Mouse (Mus musculus) left cerebral cortex, postnatal 4 days (tissue): ENCODE measurements at regions not wholly inside any gene's neighbourhood (a gene's known extent, or its start where the extent isn't known, plus 50 kb on each side); places are given as distances from the start of the nearest gene placed in this dataset.

Source experiments
- DNase-seq: peaks from one replicate; pipeline ENCODE4 v3.0.0-alpha.2; 2022
- intact Hi-C: fragments of 180-260 bp; cut with DNase I; formaldehyde crosslinking; loops from one replicate; pipeline ENCODE4 v1.15.1; 2025

DNA sequence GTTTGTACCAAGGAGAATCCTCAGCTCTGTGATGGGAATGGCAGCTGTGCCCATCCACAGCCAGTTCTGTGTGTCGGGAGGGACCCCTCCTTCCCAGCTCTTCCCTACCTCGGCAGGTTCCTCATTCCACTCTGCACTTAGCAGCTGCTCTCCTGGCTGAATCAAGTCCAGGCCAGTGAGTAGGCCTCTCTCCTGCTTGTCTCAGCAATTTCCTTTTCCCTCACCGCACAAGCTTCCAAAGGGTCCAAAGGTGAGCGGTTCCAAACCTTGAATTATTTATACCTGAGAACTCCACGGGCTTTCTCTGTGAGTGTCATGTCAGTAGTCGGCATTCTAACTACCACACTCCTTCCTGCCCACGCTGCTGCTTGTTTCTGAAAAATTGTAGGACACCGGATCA lies 208.8 kb upstream of the Ercc4 start:
- DNase-seq, result no peak
- intact Hi-C loops, result no loop called here

- intact Hi-C loops, result no loop called here
- DNase-seq, result no peak
Observed at GRCm38 (mm10) chr16:12901096-12901995, 208.1 kb upstream of the Ercc4 start.

DNA sequence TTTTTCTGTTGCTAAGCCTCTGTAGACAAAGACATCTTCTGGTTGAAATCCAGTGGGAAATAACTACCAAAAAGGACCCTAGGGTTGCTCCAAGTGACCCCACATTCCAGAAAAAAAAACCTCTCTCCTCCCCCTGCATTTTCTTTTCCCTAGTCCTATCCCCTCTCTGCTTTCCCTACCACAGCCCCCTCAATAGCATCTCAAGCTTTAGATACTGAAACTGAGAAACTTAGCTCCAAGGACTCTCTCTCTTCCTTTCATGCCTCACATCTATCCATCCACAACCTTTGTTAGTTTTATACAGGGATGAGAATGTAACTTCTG lies 207.5 kb upstream of the Ercc4 start:
- intact Hi-C loops, result no loop called here
- no peak for DNase-seq

DNA sequence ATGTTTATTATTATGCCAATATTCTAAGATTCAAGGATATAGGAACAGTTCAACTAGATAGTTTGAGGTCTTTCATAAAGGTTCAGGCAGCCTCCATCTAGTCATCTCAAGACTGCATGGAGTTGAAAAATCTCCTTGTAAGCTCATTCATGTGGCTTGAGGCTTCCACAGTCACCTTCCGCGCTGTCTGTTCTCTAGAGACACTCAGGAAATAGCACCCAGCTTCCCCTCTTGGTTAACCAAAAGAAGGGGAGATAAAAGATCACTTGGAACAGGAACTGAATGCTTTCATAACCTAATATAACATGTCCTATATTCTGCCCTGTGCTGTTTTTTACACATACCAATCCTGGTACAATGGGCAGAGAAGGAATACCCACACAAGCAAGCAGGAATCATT lies 206.3 kb upstream of the Ercc4 start:
- DNase-seq, result no peak
- intact Hi-C loops, result no loop called here

DNA sequence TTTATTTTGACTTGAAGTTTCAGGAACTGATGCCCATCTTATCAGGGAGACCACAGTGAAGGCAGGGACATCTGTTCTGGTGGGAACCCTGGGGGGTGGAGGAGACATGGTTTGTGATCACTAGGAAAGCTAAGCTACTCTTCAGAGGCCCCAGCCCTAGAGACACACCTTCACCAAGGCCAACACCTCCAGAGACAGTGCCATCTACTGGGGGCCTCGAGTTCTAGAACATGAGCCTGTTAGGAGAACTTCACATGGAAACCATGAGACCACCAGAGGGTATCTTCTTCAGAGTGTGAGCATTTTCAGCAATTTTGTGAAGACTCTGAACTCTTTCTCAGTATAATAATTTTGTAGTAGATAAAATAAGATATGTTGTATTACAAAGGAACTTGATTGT lies 204.5 kb upstream of the Ercc4 start:
- DNase-seq, result no peak
- intact Hi-C loops, result no loop called here

DNA sequence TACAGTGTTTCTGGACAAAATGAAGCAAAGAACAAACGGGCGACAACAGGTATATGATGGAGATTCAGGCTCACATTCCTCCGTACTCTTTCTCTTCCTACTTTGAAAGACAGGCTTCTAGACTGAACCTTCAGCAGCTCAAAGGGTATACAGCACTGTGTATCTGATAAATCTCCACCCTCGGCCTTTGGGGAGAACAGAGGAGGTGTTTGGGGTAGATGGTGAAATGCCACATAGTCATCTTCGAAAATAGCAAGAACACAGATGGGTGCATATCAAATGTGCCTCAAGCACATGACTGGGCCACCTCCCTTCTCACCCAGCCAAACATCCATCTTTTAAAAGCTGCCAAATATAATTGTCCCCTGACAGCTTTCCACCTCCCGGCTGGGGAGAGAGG lies 184.8 kb upstream of the Ercc4 start:
- intact Hi-C loops, result no loop called here
- no peak for DNase-seq

- DNase-seq, result no peak
- intact Hi-C loops, result no loop called here
Observed at GRCm38 (mm10) chr16:12925931-12926330, 183.6 kb upstream of the Ercc4 start.

- intact Hi-C loops, result no loop called here
- DNase-seq, result no peak
Observed at GRCm38 (mm10) chr16:12931111-12931510, 178.4 kb upstream of the Ercc4 start.

- no peak for DNase-seq
- intact Hi-C loops, result no loop called here
Observed at GRCm38 (mm10) chr16:12932959-12933358, 176.5 kb upstream of the Ercc4 start.

DNA sequence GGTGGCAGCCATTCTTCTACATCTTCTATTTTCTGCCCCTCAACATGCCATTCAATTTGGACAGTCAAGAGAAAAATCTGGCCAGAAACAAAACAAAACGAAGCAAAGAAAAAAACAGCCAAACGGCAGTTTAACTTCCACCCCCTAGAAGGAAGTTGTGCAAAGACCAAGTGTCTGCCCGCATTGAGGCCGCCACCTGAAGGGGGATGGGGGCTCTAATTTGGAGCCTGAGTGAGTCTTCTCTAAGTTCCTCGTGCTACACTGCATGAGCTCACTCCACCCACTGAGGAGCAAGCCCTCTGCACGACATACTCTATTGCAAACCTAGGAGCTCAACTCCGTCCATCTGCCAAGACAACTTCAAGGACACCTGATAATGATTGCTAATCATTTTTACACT lies 174.9 kb upstream of the Ercc4 start:
- no peak for DNase-seq
- intact Hi-C loops, result no loop called here

DNA sequence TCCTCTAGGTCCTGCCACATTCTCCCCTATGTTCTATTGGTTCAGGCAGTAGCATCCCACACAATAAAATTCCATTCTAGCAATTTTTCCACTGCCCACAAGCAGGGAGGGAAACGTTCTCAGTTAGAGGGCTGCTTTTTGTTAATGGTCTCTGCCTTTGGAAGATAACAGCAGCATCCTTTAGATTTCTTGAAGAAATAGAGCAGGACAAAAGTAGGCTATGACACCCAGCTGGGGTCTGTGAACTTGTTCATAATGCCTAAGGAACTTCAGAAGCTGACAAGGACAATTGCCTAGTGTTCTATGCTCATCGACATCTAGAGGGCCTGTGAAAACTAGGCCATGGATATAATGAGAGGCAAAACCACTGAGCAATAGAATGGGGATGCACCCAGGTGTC lies 174.2 kb upstream of the Ercc4 start:
- intact Hi-C loops, result no loop called here

GRCm38 (mm10) chr16:12936571-12936970 lies 172.9 kb upstream of the Ercc4 start:
- intact Hi-C loops, result no loop called here
- DNase-seq, result peak; percentile 4

More for the DNA sequence above, 174.2 kb upstream of the Ercc4 start:
- DNase-seq, result no peak

GRCm38 (mm10) chr16:12938563-12938962 lies 170.9 kb upstream of the Ercc4 start:
- intact Hi-C loops, result no loop called here
- DNase-seq, result no peak

GRCm38 (mm10) chr16:12951176-12951575 lies 158.3 kb upstream of the Ercc4 start:
- intact Hi-C loops, result no loop called here
- no peak for DNase-seq

GRCm38 (mm10) chr16:12954028-12954427 lies 155.5 kb upstream of the Ercc4 start:
- intact Hi-C loops, result no loop called here
- no peak for DNase-seq

GRCm38 (mm10) chr16:12956416-12956815 lies 153.1 kb upstream of the Ercc4 start:
- no peak for DNase-seq
- intact Hi-C loops, result no loop called here

DNA sequence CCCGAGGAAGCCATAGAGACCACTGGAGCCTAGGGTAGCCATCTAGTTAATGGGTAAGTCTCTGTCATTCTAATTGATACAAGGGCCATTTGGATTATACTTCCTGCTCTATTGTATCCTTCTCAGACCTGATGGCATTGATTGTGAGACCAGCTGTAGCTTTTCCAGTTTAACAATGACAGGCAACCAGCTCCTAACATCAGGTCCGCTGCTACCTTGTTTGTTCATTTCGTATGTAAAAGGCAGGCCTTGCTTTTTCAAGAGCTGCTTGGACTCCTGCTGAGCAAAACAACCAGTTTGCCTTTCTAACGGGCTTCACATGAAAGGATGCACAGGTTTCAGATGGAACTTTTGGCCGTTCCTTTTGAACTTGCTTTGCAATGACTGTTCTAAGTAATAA lies 148.6 kb upstream of the Ercc4 start:
- no peak for DNase-seq
- intact Hi-C loops, result no loop called here

GRCm38 (mm10) chr16:12982681-12983080 lies 126.8 kb upstream of the Ercc4 start:
- intact Hi-C loops, result no loop called here
- DNase-seq, result peak; percentile 2

GRCm38 (mm10) chr16:13001288-13001880 lies 108.1 kb upstream of the Ercc4 start:
- DNase-seq, result no peak
- intact Hi-C loops, result no loop called here

DNA sequence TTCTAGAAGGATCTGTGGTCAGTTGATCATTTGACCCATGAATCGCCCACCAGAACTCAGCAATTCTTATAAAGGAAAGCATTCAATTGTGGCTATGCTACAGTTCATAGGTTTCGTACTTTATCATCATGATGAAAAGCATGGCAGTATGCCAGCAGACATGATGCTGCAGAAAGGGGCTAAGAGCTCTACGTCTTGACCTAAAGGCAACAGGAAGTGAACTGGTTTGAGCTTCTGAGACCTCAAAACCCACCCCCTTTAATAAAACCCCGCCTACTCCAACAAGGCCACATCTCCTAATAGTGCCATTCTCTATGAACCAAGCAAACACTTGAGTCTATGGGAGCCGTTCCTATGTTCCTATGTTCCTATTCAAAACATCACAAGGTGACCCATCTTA lies 96.6 kb upstream of the Ercc4 start:
- no peak for DNase-seq
- intact Hi-C loops, result loop anchor here (5.0 kb wide), 1 partner anchor 1031 kb away; the partner anchor contains the start of gene Shisa9

DNA sequence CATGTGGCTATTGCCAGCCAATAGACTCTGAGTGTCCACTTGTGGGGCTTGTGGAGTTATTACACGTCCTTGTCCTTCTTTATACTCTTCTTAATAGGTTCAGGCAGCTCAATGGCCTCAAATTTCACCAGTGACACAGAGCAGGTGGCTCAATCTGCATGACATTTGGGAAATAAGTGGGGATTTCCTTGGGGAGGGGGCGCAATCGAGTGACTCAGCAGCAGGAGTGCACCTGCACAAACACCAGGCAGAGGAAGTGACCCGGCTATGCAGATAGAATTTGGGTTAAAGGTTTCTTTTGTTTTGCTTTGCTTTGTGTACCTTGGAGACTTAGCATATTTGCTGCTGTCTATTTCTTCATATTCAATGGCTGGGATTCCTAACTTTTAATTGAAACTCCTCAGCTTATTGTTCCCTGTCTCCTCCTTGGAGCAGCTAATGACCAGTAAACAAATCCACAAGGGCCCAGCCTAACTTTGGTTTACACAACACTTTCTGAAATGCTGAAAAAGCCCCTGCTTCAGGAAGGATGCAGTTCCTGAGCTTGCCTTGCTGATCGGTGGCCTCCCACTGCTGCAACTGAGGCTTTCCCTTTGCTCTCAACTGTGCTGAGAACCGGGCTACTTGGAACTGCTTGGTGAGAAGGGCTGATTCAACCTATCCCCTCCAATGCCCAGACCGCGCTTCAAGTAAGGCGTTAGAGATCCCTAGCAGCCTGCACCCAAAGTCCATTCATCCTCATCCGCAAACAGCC lies 95.4 kb upstream of the Ercc4 start:
- DNase-seq, result no peak
- intact Hi-C loops, result loop anchor here (5.0 kb wide), 1 partner anchor 1032 kb away; the partner anchor contains the start of gene Shisa9

GRCm38 (mm10) chr16:13022875-13023274 lies 86.6 kb upstream of the Ercc4 start:
- intact Hi-C loops, result no loop called here
- peak; percentile 26 for DNase-seq
